Comparison of ENCODE assay signal across 14 mouse cellular contexts in the genomic region with DNA sequence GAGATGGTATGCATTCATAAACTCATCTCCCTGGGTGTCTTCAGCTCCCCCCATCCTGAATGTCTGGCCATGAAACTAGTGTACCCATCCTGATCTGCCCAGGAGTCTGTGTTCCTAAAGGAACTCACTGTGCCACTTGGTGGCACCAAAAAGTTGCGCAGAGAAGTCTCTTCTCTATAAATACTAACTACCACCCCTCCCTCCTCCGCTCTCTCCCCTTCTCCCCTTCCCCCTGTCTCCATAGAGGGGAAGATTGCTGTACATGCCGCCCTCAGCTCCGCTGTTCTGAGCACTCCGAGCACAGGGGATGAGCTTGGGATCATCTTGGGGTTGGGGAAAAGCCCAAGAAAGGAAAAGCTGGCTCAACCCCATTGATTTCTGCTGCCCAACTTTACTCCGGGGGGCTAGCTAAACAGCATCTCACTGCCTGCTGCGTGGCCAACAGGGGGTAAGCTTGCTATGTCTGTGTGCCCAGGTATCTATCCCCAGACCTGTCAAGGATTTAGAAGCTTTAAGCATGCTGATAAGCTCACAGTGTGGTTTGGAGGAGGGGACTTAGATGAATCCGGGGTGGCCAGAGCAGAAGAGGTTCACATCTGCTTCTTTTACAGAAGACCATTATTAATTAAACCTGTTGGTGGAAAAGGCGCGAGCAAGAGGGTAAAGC. TPM values are rescaled to one million over a fixed set of nuclear protein-coding genes. Genes with fewer than 3 reads are reported as not detected.
DNase-seq lines count a peak whose midpoint lies in the region; ATAC-seq and TF ChIP-seq lines count a peak whose summit lies in the region.
"Had no signal": no experiment of that assay in that cellular context is flagged by ENCODE, and none has a peak within 500 bp of the region (broad histone marks: within the 10 kb centered on the region; RNA-seq: fewer than 3 reads in every experiment).

No protein-coding gene starts in this region.

- no peak overlapping the region; the same call in 1 of the 2 replicates for H3K27ac ChIP-seq in hindbrain, embryonic 14.5 days
- no peak overlapping the region for H3K27ac ChIP-seq in hindbrain, embryonic 11.5 days (ENCODE audit: low read depth, low read length)
- H3K27ac ChIP-seq in hindbrain, postnatal 0 days: peak overlapping the region; percentile 36; the same call in 1 of the 2 replicates
- H3K27ac ChIP-seq: heart, embryonic 13.5 days; liver, embryonic 14.5 days had no signal

- peak overlapping the region; percentile 77 for H3K4me2 ChIP-seq in hindbrain, embryonic 14.5 days (replicated peaks)
- H3K4me2 ChIP-seq in hindbrain, embryonic 11.5 days (replicated peaks; ENCODE audit: low read depth, low read length): no peak overlapping the region
- peak overlapping the region; percentile 72 for H3K4me2 ChIP-seq in hindbrain, postnatal 0 days (ENCODE audit: low read depth, low read length)
- H3K4me2 ChIP-seq: heart, embryonic 13.5 days had no signal

- no peaks in the 10 kb centered on the region for H3K9me3 ChIP-seq in hindbrain, embryonic 14.5 days (ENCODE audit: control insufficient read depth, low read length)
- H3K9me3 ChIP-seq in hindbrain, embryonic 11.5 days (ENCODE audit: control insufficient read depth, low read length): no peaks in the 10 kb centered on the region
- H3K9me3 ChIP-seq in hindbrain, postnatal 0 days (ENCODE audit: low read length): no peaks in the 10 kb centered on the region
- H3K9me3 ChIP-seq: heart, embryonic 13.5 days had no signal

- H3K36me3 ChIP-seq in hindbrain, embryonic 14.5 days (replicated peaks; ENCODE audit: control insufficient read depth, insufficient read depth): no peaks in the 10 kb centered on the region
- no peaks in the 10 kb centered on the region for H3K36me3 ChIP-seq in hindbrain, embryonic 11.5 days (ENCODE audit: control insufficient read depth, insufficient read depth, low read length)
- H3K36me3 ChIP-seq in hindbrain, postnatal 0 days (ENCODE audit: insufficient read depth, low read length): no peaks in the 10 kb centered on the region
- H3K36me3 ChIP-seq: heart, embryonic 13.5 days had no signal

- H3K4me1 ChIP-seq in hindbrain, embryonic 14.5 days (replicated peaks; ENCODE audit: control insufficient read depth, insufficient read depth, low read length): 0 out of 2 replicates have a peak, but pooled peaks cover 5% of the 10 kb centered on the region
- H3K4me1 ChIP-seq in hindbrain, embryonic 11.5 days (replicated peaks; ENCODE audit: control insufficient read depth, insufficient read depth, low read length): no peaks in the 10 kb centered on the region
- H3K4me1 ChIP-seq in hindbrain, postnatal 0 days (ENCODE audit: insufficient read depth, low read length): no peaks in the 10 kb centered on the region
- H3K4me1 ChIP-seq: heart, embryonic 13.5 days had no signal

- TF ChIP-seq CTCF in hindbrain, postnatal 0 days (IDR thresholded peaks at IDR 0.05; ENCODE audit: low read depth): peak; percentile 53

- H3K4me3 ChIP-seq in hindbrain, embryonic 14.5 days (replicated peaks; ENCODE audit: low read length): peak overlapping the region; percentile 53
- no peak overlapping the region for H3K4me3 ChIP-seq in hindbrain, embryonic 11.5 days (ENCODE audit: low read depth, low read length)
- peak overlapping the region; percentile 56 for H3K4me3 ChIP-seq in hindbrain, postnatal 0 days (ENCODE audit: low read length)
- H3K4me3 ChIP-seq: heart, embryonic 13.5 days had no signal

- 11% methylated on average over 10 of the region's 10 CpGs for WGBS in hindbrain, embryonic 14.5 days
- WGBS in hindbrain, embryonic 11.5 days: 15% methylated on average over 10 of the region's 10 CpGs
- WGBS in hindbrain, postnatal 0 days: 11% methylated on average over 10 of the region's 10 CpGs

- intact Hi-C loops in left cerebral cortex, postnatal 10 days (cut with DNase I): loop anchor here (5.0 to 10.0 kb wide), 3 partner anchors 458 to 1458 kb away; no protein-coding TSS in a partner anchor

- ATAC-seq in hindbrain, embryonic 14.5 days (ENCODE audit: low FRiP score): peak; percentile 57
- no peak for ATAC-seq in hindbrain, embryonic 11.5 days (ENCODE audit: low FRiP score)
- ATAC-seq in hindbrain, postnatal 0 days: peak; percentile 76

- no peaks in the 10 kb centered on the region for H3K27me3 ChIP-seq in hindbrain, embryonic 14.5 days (ENCODE audit: control insufficient read depth, insufficient read depth, low read length)
- H3K27me3 ChIP-seq in hindbrain, embryonic 11.5 days (ENCODE audit: control insufficient read depth, insufficient read depth, low read length): peaks cover 2% of the 10 kb centered on the region; the same call in 1 of the 2 replicates
- H3K27me3 ChIP-seq in hindbrain, postnatal 0 days (ENCODE audit: insufficient read depth, low read length): no peaks in the 10 kb centered on the region
- H3K27me3 ChIP-seq: CH12.LX had no signal

- no peak for DNase-seq in hindbrain, embryonic 14.5 days (ENCODE audit: low spot score)
- no peak for DNase-seq in hindbrain, embryonic 11.5 days (ENCODE audit: low spot score)
- DNase-seq in hindbrain, postnatal 0 days (ENCODE audit: low spot score): peak; percentile 81
- peak; percentile 51 to 58 for DNase-seq in left cerebral cortex, postnatal 10 days (ENCODE audit: extremely low spot score in 1 of 2, low spot score in 2 of 2)
- peak; percentile 32 for DNase-seq in right cerebral cortex, postnatal 14 days
- DNase-seq in kidney, adult 8-10 months: no peak
- no peak for DNase-seq in adrenal gland, adult 18-20 months (ENCODE audit: low spot score in 2 of 2)
- DNase-seq in T-cell, adult 2 months (ENCODE audit: low spot score): no peak
- DNase-seq: cerebellum, adult 11 months; kidney, adult 2 months; spleen, adult 18-20 months had no signal

- peak overlapping the region; percentile 42 for H3K9ac ChIP-seq in hindbrain, embryonic 14.5 days
- H3K9ac ChIP-seq in hindbrain, embryonic 11.5 days (ENCODE audit: low read depth, low read length): no peak overlapping the region
- H3K9ac ChIP-seq in hindbrain, postnatal 0 days (replicated peaks; ENCODE audit: low read length): peak overlapping the region; percentile 42
- H3K9ac ChIP-seq: heart, embryonic 13.5 days; liver, embryonic 14.5 days had no signal

RNA-seq across cellular contexts. Expression of a gene that starts 2.4 kb away (rescaled TPM):
- polyA plus RNA-seq in hindbrain, embryonic 14.5 days (2014; fragmentation: Nextera tagmentation; extraction: Ambion mirVana): 67.7 and 68.0 TPM in 2 replicates
- polyA plus RNA-seq in hindbrain, embryonic 11.5 days (2014; fragmentation: Nextera tagmentation; extraction: Ambion mirVana): 0.42 and 0.75 TPM in 2 replicates
- total RNA-seq in hindbrain, postnatal 0 days (2014; rRNA removed): 160 and 179 TPM in 2 replicates
- polyA plus RNA-seq in hindbrain, postnatal 0 days (2015; fragmentation: Nextera tagmentation; extraction: Ambion mirVana): 54.8 and 57.9 TPM in 2 replicates
- 100 to 1,000 TPM; 213 to 219 TPM for total RNA-seq in left cerebral cortex, postnatal 10 days (2021)
- not detected for total RNA-seq in adrenal gland, adult 18-20 months (2021)
- polyA plus RNA-seq: kidney, adult 2 months had no signal

Comparison
In these comparisons a context has a peak if more than half of its experiments do, and no peak if none do; other contexts are left out.
1. DNase-seq: peak in hindbrain, postnatal 0 days (single experiment), left cerebral cortex, postnatal 10 days (2 of 2) and right cerebral cortex, postnatal 14 days (single experiment); none in hindbrain, embryonic 14.5 days (single experiment), hindbrain, embryonic 11.5 days (single experiment), kidney, adult 8-10 months (0 of 2), adrenal gland, adult 18-20 months (0 of 2) and T-cell, adult 2 months (single experiment).
2. RNA of a gene that starts 2.4 kb away (total RNA-seq): 213 to 219 TPM in left cerebral cortex, postnatal 10 days and 160 to 179 TPM in hindbrain, postnatal 0 days; not detected in adrenal gland, adult 18-20 months; every median in the first group is over 100 times any median in the second.